Mouse (Mus musculus): ENCODE measurements around the gene Inf2.

Inf2 gene

GRCm38 (mm10) chr12:112620354-112621061 lies 31.9 kb downstream of the Inf2 start:
- intact Hi-C loops (cut with DNase I): loop anchor here (5.0 kb wide), 1 partner anchor 68 kb away; no protein-coding TSS in a partner anchor

GRCm38 (mm10) chr12:112621900-112622299 lies 33.3 kb downstream of the Inf2 start:
- intact Hi-C loops (cut with DNase I): loop anchor here (5.0 kb wide), 1 partner anchor 70 kb away; no protein-coding TSS in a partner anchor

- intact Hi-C loops (cut with DNase I): loop anchor here (5.0 kb wide), 1 partner anchor 71 kb away; no protein-coding TSS in a partner anchor
These were observed 35.2 kb downstream of the Inf2 start for GRCm38 (mm10) chr12:112623742-112624141.

GRCm38 (mm10) chr12:112625700-112626099 lies 37.1 kb downstream of the Inf2 start:
- intact Hi-C loops (cut with DNase I): no loop called here

- intact Hi-C loops (cut with DNase I): no loop called here
These were observed 37.9 kb downstream of the Inf2 start for GRCm38 (mm10) chr12:112626455-112626854.

- intact Hi-C loops (cut with DNase I): no loop called here
These were observed 38.7 kb downstream of the Inf2 start for GRCm38 (mm10) chr12:112627097-112627881.

- intact Hi-C loops (cut with DNase I): no loop called here
These were observed 39.6 kb downstream of the Inf2 start for GRCm38 (mm10) chr12:112628197-112628596.

- intact Hi-C loops (cut with DNase I): no loop called here
These were observed 40.5 kb downstream of the Inf2 start for GRCm38 (mm10) chr12:112628928-112629721.

GRCm38 (mm10) chr12:112630029-112630428 lies 41.4 kb downstream of the Inf2 start:
- intact Hi-C loops (cut with DNase I): no loop called here

- intact Hi-C loops (cut with DNase I): no loop called here
These were observed 42.2 kb downstream of the Inf2 start for GRCm38 (mm10) chr12:112630796-112631195.

GRCm38 (mm10) chr12:112631472-112631871 lies 42.9 kb downstream of the Inf2 start:
- intact Hi-C loops (cut with DNase I): no loop called here

- intact Hi-C loops (cut with DNase I): no loop called here
These were observed 43.6 kb downstream of the Inf2 start for GRCm38 (mm10) chr12:112632084-112632777.

- intact Hi-C loops (cut with DNase I): no loop called here
These were observed 44.3 kb downstream of the Inf2 start for GRCm38 (mm10) chr12:112632907-112633306.

- intact Hi-C loops (cut with DNase I): no loop called here
These were observed 45.1 kb downstream of the Inf2 start for GRCm38 (mm10) chr12:112633686-112634085.

GRCm38 (mm10) chr12:112639526-112639925 lies 50.9 kb downstream of the Inf2 start:
- intact Hi-C loops (cut with DNase I): no loop called here

- intact Hi-C loops (cut with DNase I): no loop called here
These were observed 54.5 kb downstream of the Inf2 start for GRCm38 (mm10) chr12:112643126-112643525.

GRCm38 (mm10) chr12:112644180-112644854 lies 55.7 kb downstream of the Inf2 start, which contains the start of gene Siva1:
Gene Siva1, plus strand, starts transcription at chr12:112644679.
- intact Hi-C loops (cut with DNase I): no loop called here

- intact Hi-C loops (cut with DNase I): no loop called here
These were observed 56.4 kb downstream of the Inf2 start for GRCm38 (mm10) chr12:112644855-112645506.

GRCm38 (mm10) chr12:112646139-112646538 lies 57.6 kb downstream of the Inf2 start:
- intact Hi-C loops (cut with DNase I): no loop called here

GRCm38 (mm10) chr12:112648081-112648480 lies 59.5 kb downstream of the Inf2 start:
- intact Hi-C loops (cut with DNase I): no loop called here

All from adrenal gland (tissue).